Mouse (Mus musculus) testis, adult 2 months (tissue): Measurements from ENCODE around the gene Olfr350.

Experiments used
- CTCF ChIP-seq: fragments of 200-500 bp; IDR thresholded peaks from 2 replicates; pipeline ENCODE4 v1.5.1; 2012; ENCODE audit warnings: low read depth, mild to moderate bottlenecking, inconsistent platforms, low read length, moderate library complexity; ENCODE audit not compliant: control insufficient read depth, insufficient read depth, insufficient replicate concordance
- POLR2A ChIP-seq: fragments of 200-500 bp; IDR thresholded peaks from 2 replicates; pipeline ENCODE4 v1.6.1; 2012; ENCODE audit warnings: low read depth, mild to moderate bottlenecking, inconsistent platforms, low read length, moderate library complexity; ENCODE audit not compliant: control insufficient read depth

- TF ChIP-seq CTCF (no peak), POLR2A (no peak)
These were observed at the start of gene Olfr350 for GRCm38 (mm10) chr2:36846010-36846409.
